Mouse (Mus musculus): ENCODE data around the gene Epha8.
A peak's percentile ranks its signal among the peaks of the same experiment; 100 is the strongest.

Epha8 gene

DNA sequence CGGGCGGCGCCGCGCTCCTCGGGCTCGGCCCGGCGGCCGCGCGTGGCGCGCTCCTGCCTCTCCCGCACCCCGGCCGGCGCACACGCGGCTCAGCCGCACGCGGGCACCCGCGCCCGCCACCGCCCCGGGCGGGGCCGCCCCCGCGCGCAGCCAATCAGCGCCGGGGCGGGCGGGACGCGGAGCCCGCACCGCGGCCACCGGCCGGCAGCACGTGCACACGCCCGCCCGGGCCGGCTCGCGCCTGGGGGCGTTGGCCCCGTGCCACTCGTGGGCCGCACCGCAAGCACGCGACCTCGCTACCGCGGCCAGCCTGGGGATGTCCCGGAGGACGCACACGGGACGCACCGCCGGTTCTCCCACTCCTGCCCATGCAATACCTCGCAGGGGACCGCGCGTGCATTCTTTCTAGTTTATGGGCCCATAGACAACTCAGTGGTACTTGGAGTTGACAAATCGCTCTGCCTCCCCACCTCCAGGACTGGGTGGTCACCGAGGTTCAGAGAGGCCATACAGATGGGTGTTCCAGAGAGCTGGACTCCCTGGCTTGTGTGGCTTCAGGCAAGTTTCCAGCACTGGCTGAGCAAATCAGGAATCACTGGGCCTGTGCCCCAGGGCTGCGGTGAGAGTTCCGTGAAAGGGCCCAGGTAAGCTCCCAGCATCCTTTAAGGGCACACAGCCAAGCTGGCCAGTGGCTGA is at the start of gene Epha8:
Gene Epha8, minus strand, starts transcription at position 66 of the 696 bp plus-strand sequence.
- DNase-seq: no peak

- no peak for DNase-seq
Measured at GRCm38 (mm10) chr4:137001825-137002224, 45.2 kb upstream of the Epha8 start.

DNA sequence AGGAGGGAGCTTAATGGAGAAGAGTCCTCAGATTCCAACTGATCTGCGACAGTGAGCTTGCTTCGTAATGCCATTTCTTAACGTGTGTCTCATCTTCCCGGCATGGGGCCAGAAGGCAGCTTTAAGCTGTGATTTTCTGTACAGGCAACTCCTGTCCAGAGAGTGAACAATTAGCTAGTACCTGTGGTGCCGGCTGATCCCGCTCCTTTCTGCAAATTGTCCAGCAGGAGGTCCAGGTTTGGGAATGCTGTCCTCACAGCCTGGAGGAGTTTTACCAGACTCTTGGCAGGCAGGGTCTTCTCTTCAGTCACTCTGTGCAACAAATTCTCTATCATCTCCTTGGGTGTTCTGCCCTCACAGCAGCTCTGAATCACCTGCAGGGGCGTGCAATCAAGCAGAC is 44.4 kb upstream of the Epha8 start:
- DNase-seq: no peak

DNA sequence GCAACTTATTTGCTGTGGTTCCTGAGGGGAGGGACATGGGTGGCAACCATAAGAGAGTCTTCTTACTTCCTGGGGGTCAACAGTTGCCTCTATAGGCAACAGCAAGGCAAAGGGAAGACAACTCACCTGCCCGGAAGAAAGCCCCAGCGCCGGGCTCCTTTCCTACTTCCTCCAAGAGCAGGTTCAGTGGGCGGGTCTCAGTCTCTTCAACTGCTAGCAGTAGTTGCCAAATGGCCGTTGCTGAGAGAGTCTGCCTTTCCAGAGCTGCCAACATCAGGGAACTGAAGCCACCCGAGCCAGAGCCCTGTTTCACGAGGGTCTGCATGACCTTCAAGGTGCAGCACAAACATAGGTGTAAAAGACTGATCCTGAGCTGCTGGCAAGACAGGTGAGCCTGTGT is 41.8 kb upstream of the Epha8 start:
- DNase-seq: no peak

- no peak for DNase-seq
Measured at GRCm38 (mm10) chr4:136997723-136998345, 41.2 kb upstream of the Epha8 start.

- no peak for DNase-seq
Measured at GRCm38 (mm10) chr4:136996933-136997332, 40.3 kb upstream of the Epha8 start.

- no peak for DNase-seq
Measured at GRCm38 (mm10) chr4:136995361-136995760, 38.7 kb upstream of the Epha8 start.

DNA sequence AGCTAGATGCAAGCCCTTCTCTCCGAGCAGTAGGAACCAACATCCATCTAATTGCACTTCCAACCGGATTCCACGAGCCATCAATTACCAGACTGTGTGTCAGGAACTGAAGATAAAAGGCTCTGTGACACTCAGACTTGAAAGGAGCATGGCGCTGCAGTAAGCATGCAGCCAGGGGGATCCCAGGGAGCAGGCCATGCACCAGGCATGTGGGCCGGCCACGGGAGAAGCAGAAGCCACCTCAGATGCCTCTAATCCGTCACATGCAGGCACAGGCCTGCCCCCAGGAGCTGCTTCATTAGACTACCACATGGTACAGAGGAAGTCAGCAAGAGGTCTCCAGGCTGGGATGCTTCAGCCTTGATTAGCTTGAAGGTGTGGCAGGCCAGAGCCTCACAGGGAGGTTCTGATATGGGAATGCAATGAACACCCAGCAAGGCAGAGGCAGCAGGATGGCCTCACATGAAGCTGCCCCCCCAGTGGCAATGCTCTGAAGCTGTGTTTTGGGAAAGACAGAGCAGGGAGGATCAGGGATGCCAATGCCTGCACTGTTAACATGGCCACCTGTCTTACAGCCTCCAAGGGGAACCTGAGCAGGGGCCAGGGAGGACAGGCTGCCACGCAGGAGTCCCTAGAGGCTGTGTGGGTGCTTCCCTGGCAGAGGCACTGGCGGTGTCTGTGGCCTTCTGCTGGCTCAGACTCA is 25.5 kb upstream of the Epha8 start:
- DNase-seq: no peak

DNA sequence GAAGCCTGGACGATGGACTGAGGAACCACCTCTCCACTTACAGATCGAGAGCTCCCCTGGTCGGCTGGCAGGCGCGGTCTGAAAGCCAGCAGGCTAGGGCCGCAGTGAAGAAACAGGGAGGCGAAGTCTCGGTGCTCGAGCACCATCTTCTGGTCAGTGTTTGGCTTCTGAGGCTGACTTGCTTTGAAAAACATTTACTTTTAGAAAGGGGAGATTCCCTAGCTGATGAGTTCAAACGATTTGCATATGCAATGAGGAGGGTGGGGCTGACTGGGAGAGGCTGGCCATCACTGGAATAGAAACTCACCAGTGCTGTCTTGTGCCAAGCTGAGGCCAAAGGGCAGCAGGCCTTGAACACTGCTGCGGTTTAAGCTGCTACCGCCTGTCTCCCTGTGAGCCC is 24.7 kb upstream of the Epha8 start:
- DNase-seq: no peak

DNA sequence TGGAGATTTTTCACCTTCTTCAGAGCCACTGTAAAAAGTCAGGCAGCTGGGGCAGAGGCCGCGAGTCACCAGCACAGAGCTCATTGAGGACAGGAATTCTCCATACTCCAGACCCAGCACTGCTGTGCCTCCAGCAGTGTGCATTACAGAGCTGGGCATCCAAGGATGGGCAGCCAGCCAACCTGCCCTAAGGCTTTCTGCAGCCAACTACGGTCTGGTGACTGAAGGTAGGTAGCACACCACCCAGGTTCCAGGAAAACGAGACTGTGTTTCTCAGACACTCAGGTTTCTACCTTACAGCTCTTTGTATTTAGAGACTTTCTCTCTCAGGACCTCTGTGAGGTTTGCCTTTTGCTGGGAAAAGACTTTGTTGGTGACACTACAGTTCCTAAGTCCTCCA is 24.3 kb upstream of the Epha8 start:
- no peak for DNase-seq

DNA sequence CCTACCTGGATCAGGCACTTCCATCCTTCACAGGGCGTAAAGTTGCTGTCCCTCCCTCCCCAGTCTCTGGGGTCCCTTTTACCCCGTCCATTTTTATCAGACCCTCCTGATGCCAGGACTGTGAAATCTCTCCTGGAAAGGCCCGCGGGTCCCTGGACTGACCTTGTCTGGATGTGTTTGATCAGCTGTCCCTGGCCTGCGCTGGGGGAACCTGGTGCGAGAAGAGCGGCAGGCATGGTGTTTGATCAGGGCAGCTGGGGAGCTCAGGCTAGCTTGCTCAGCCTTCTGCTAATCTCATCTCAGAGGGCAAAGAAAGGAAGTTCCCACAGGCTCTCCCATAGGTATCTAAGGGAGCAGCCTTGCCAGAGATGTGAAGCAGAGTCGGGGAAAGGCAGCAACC is 20.6 kb upstream of the Epha8 start:
- DNase-seq: no peak

DNA sequence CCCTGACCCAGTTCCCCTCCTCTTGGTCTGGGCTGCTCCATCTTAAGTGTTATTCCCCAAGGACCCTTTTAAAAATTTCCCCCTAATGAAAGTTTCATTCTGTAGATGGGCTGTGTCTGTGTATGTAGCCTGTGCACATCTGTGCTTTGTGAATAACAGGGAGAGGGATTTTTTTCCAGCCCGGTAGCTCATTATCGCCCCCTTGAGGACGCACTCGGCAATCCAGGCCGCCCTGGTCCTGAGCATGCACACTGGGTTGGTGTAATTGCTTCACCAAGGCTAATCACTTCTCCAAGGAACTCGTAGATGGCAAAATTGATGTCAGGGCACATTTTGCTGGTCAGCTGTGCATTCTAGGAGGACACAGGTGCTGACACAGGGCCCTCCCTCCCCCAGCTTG is 14.3 kb upstream of the Epha8 start:
- peak; percentile 10 to 21 for DNase-seq

GRCm38 (mm10) chr4:136969503-136970276 is 13.1 kb upstream of the Epha8 start:
- no peak for DNase-seq

DNA sequence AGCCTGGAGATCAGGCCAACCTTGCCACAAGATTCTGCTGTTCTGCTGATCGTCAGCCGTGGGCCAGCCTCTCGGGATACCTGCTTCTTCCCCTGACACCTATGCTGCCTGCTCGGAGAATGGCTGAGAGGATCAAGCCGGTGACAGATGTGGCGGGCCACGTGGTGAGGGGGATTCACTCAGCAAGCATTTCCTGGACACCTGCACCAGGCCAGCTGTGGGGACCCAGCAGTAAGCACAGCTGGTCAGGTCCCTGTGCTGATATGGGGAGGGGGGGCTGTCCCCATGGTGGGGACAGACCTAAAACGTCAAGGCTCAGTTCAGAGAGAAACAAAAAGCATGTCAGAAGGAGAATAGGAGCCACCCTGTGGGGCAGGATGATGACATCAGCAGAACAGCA is 12.5 kb upstream of the Epha8 start:
- peak in 1 of 2 experiments; percentile 6 for DNase-seq

DNA sequence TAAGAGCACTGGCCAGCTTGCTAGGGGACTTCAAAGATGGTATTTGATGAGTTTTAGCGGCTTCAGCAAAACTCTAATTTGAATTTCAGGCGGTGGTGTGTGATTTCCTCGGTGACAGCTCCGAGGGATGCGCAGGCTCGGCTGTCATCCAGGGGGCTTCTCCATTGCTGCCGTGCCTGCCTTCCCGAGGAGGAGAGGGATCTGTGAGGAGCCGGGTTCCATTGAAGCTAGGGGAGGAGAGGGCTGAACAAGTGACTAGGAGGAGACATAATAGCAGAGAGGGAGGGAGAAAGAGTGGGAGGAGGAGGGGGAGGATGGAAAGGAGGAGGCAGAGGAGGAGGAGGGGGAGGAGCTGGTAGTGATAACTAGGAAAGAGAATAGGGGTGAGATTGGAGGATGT is 10.9 kb upstream of the Epha8 start:
- no peak for DNase-seq

DNA sequence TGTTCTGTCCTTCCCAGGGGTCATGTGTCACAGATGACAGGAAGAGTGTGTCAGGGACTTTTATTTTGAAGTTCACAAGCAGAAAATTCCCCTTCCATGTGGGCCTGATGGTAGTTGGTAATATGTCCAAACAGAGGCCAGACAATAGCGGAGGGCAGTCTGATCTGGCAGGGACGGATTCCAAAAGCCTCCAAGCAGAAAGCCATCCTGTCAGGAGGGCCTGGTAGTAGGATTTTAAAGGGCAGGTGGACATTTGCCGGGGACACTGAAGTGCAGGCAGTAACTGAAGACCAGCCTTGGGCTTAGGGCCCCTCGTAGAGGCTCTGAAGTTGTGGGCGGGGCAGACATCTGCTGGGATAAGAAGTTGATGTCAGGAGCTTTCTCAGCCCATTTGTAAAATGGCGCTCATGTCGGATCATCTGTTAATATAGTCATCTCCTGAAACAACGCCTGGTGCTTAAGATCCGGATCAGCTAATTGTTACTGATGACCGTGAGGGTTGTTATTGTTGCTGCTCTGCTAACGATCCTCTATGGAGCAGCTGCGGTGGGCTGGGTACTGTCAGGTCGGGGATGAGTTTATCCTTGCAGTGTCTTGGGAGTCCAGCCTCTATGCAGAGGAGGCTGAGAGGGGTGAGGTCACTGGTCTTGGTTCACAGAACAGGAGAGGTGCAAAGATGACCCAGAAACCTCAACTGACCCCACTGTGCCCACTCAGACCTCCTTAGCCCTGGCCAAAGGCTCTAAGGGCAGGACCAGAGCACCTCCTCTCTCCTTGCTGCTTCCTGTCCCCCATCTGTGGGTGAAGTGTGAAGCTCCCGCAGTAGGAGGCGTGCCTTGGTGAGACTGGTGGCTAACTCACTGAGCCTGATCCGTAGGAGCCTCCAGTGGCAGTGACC is 10.1 kb upstream of the Epha8 start:
- no peak for DNase-seq

- no peak for DNase-seq
Measured at GRCm38 (mm10) chr4:136964990-136965421, 8.4 kb upstream of the Epha8 start.

DNA sequence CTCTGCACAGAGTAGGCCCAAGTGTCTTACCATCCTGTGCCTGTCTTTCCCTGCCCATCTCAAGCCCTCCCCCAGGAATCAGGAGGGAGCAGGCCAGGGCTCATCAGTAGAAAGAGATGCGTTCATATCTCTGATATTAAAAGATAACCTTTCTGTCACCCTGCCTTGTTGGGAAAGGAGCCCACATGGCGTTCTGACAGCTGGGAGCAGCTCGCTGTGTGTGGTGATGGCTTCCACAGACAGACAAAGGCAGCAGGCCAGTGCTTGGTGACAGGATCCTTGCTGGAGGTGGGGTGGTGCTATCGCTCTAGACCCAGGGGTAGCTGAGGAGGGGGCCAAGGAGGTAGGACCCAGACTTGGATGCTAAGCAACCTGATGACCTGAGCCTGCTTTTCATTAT is 5.8 kb upstream of the Epha8 start:
- no peak for DNase-seq

GRCm38 (mm10) chr4:136961642-136962285 is 5.1 kb upstream of the Epha8 start:
- DNase-seq: no peak

- DNase-seq: no peak
Measured at GRCm38 (mm10) chr4:136960581-136960980, 4.0 kb upstream of the Epha8 start.

GRCm38 (mm10) chr4:136960068-136960467 is 3.5 kb upstream of the Epha8 start:
- DNase-seq: no peak

DNA sequence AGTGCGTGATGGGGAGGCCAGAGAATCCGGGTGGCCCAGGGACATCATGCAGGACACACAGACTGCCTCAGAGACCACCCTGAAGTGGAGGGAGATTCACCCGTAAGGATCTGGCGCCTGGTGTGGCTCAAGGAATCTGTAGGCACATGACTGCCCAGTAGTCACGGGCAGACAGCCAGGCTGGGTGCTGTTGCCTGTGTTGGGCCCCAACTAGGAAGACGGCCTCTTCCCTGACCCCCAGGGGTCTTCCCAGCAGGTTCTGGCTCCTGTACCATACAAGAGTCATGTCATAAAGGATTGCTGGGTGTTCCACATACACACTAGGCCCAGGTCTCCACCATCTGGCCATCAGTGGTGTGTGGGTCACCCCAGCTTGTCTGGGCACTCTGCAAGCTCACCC is 2.1 kb downstream of the Epha8 start:
- DNase-seq: no peak

All from thymus, postnatal 36 days (tissue).